Mouse (Mus musculus) kidney, adult 2 months (tissue): ENCODE data around the gene Cobl. TPM values are rescaled to one million over a fixed set of nuclear protein-coding genes. Genes with fewer than 3 reads are reported as not detected.
A peak's percentile ranks its signal among the peaks of the same experiment; 100 is the strongest.

Experiments used
- DNase-seq: peaks from one replicate; pipeline ENCODE4 v3.0.0; 2021
- H3K27ac ChIP-seq: fragments of 200-500 bp; 2 replicates; pipeline ENCODE4 v1.5.1; 2012; ENCODE audit warnings: low read depth, low read length, control low read depth, inconsistent platforms; ENCODE audit not compliant: insufficient read depth
- H3K27me3 ChIP-seq: fragments of 200-500 bp; replicated peaks from 2 replicates; pipeline ENCODE4 v1.6.1; 2012; ENCODE audit warnings: mild to moderate bottlenecking, moderate library complexity, low read length, inconsistent platforms; ENCODE audit not compliant: control insufficient read depth, insufficient read depth
- H3K36me3 ChIP-seq: fragments of 200-500 bp; 2 replicates; pipeline ENCODE4 v1.6.1; 2012; ENCODE audit warnings: mild to moderate bottlenecking, moderate library complexity, low read length, inconsistent platforms; ENCODE audit not compliant: control insufficient read depth, insufficient read depth
- H3K4me1 ChIP-seq: fragments of 200-500 bp; 2 replicates; pipeline ENCODE4 v1.6.1; 2011; ENCODE audit warnings: low read length; ENCODE audit not compliant: control insufficient read depth, insufficient read depth
- H3K4me3 ChIP-seq: fragments of 200-500 bp; 2 replicates; pipeline ENCODE4 v1.5.1; 2011; ENCODE audit warnings: mild to moderate bottlenecking, low read depth, low read length, control low read depth; ENCODE audit not compliant: insufficient read depth
- CTCF ChIP-seq: fragments of 200-500 bp; conservative IDR thresholded peaks from 2 replicates; pipeline ENCODE4 v1.5.1; 2011; ENCODE audit warnings: low read depth, mild to moderate bottlenecking, control low read depth, low read length, moderate library complexity, mixed read lengths; ENCODE audit not compliant: insufficient read depth, insufficient read length
- POLR2A ChIP-seq: fragments of 200-500 bp; IDR thresholded peaks from one replicate; pipeline ENCODE4 v1.6.1; 2011; ENCODE audit warnings: low read depth, low read length, control low read depth
- WGBS: fragments of 180-500 bp; shearing (Covaris S2); methylation state at CpG from one replicate; pipeline ENCODE4 v1.1.7; 2018; 5-methylcytosine and 5-hydroxymethylcytosine counted together
- polyA plus RNA-seq: library from polyadenylated mRNA; depleted of rRNA; stranded (reverse); fragments of >200 nt; gene quantifications from 2 replicates; pipeline ENCODE4 v1.2.3, GENCODE M21; 2012

Cobl gene
- polyA plus RNA-seq, 1 experiment = 18.0 TPM

GRCm38 (mm10) chr11:12314278-12315043 lies 150.3 kb downstream of the Cobl start:
- DNase-seq = peak; percentile 61
- Histone ChIP-seq H3K36me3 (no peaks in the 10 kb centered on the region), H3K4me1 (no peaks in the 10 kb centered on the region), H3K27me3 (no peaks in the 10 kb centered on the region), H3K27ac (peak overlapping the region; percentile 12; the same call in 1 of the 2 replicates), H3K4me3 (peak overlapping the region; percentile 13; the same call in 1 of the 2 replicates)
- TF ChIP-seq CTCF = peak; percentile 32
- TF ChIP-seq POLR2A = no peak
- 70% methylated on average over 6 of the region's 6 CpGs for WGBS

- Histone ChIP-seq H3K4me1 (no peaks in the 10 kb centered on the region), H3K36me3 (no peaks in the 10 kb centered on the region), H3K27me3 (no peaks in the 10 kb centered on the region), H3K4me3 (no peak overlapping the region), H3K27ac (no peak overlapping the region)
- 67% methylated on average over 6 of the region's 6 CpGs for WGBS
- TF ChIP-seq POLR2A (no peak), CTCF (no peak)
- no peak for DNase-seq
Observed at GRCm38 (mm10) chr11:12311419-12311818, 153.3 kb downstream of the Cobl start.

GRCm38 (mm10) chr11:12309423-12310023 lies 155.2 kb downstream of the Cobl start:
- no peak overlapping the region for H3K4me3 ChIP-seq
- no peaks in the 10 kb centered on the region for H3K36me3 ChIP-seq
- DNase-seq = no peak
- H3K27ac ChIP-seq = no peak overlapping the region
- H3K27me3 ChIP-seq = no peaks in the 10 kb centered on the region
- H3K4me1 ChIP-seq = no peaks in the 10 kb centered on the region
- TF ChIP-seq CTCF (no peak), POLR2A (no peak)
- WGBS = 83% methylated on average over 3 of the region's 3 CpGs

GRCm38 (mm10) chr11:12304879-12305278 lies 159.9 kb downstream of the Cobl start:
- no peaks in the 10 kb centered on the region for H3K27me3 ChIP-seq
- no peaks in the 10 kb centered on the region for H3K4me1 ChIP-seq
- H3K36me3 ChIP-seq = no peaks in the 10 kb centered on the region; the same call in 1 of the 2 replicates
- no peak for DNase-seq
- no peak for TF ChIP-seq POLR2A
- no peak for TF ChIP-seq CTCF
- H3K4me3 ChIP-seq = no peak overlapping the region
- no peak overlapping the region for H3K27ac ChIP-seq
- 78% methylated on average over 3 of the region's 3 CpGs for WGBS

- H3K27me3 ChIP-seq = no peaks in the 10 kb centered on the region
- H3K4me1 ChIP-seq = no peaks in the 10 kb centered on the region
- no peaks in the 10 kb centered on the region; the same call in 1 of the 2 replicates for H3K36me3 ChIP-seq
- WGBS = 34% methylated on average over 5 of the region's 5 CpGs
- no peak overlapping the region for H3K27ac ChIP-seq
- DNase-seq = peak; percentile 18
- no peak overlapping the region for H3K4me3 ChIP-seq
- TF ChIP-seq POLR2A (no peak), CTCF (no peak)
Observed at GRCm38 (mm10) chr11:12299701-12300446, 164.9 kb downstream of the Cobl start.

- Histone ChIP-seq H3K36me3 (no peaks in the 10 kb centered on the region), H3K27ac (no peak overlapping the region), H3K4me1 (no peaks in the 10 kb centered on the region), H3K4me3 (no peak overlapping the region), H3K27me3 (no peaks in the 10 kb centered on the region)
- TF ChIP-seq POLR2A = no peak
- TF ChIP-seq CTCF = no peak
- DNase-seq = no peak
- 25% methylated on average over 3 of the region's 3 CpGs for whole genome bisulfite sequencing
Observed at GRCm38 (mm10) chr11:12291654-12291935, 173.2 kb downstream of the Cobl start.
